Mouse (Mus musculus) heart, embryonic 11.5 days (tissue): Measurements from ENCODE around the gene Gm5447. TPM values are rescaled to one million over a fixed set of nuclear protein-coding genes. Genes with fewer than 3 reads are reported as not detected.

Source experiments
- ATAC-seq: fragments of 200-750 bp; cut with Nextera tagmentation; replicated peaks from 2 replicates; pipeline ENCODE4 v1.8.0; 2017; ENCODE audit warnings: moderate library complexity; ENCODE audit not compliant: insufficient number of reproducible peaks, low FRiP score, low TSS enrichment
- H3K27ac ChIP-seq: fragments of 300-500 bp; sonication (generic); 2 replicates; pipeline ENCODE4 v1.5.1; 2014; ENCODE audit warnings: mild to moderate bottlenecking, low read depth, low read length
- H3K27me3 ChIP-seq: fragments of 300-500 bp; sonication (generic); 2 replicates; pipeline ENCODE4 v1.6.1; 2014; ENCODE audit warnings: mild to moderate bottlenecking, low read length, mixed read lengths; ENCODE audit not compliant: control insufficient read depth, insufficient read depth
- H3K36me3 ChIP-seq: fragments of 300-500 bp; sonication (generic); 2 replicates; pipeline ENCODE4 v1.6.1; 2014; ENCODE audit warnings: mild to moderate bottlenecking, low read length, moderate library complexity, mixed read lengths; ENCODE audit not compliant: control insufficient read depth, insufficient read depth
- H3K4me1 ChIP-seq: fragments of 300-500 bp; sonication (generic); 2 replicates; pipeline ENCODE4 v1.6.1; 2014; ENCODE audit warnings: low read length; ENCODE audit not compliant: control insufficient read depth, insufficient read depth
- H3K4me2 ChIP-seq: fragments of 300-500 bp; sonication (generic); 2 replicates; pipeline ENCODE4 v1.6.1; 2014; ENCODE audit warnings: mild to moderate bottlenecking, moderate library complexity
- H3K4me3 ChIP-seq: fragments of 300-500 bp; sonication (generic); 2 replicates; pipeline ENCODE4 v1.5.1; 2014; ENCODE audit warnings: low read depth, low read length
- H3K9ac ChIP-seq: fragments of 300-500 bp; sonication (generic); 2 replicates; pipeline ENCODE4 v1.6.1; 2014; ENCODE audit warnings: mild to moderate bottlenecking, low read depth, low read length, moderate library complexity
- H3K9me3 ChIP-seq: fragments of 300-500 bp; sonication (generic); replicated peaks from 2 replicates; pipeline ENCODE4 v1.6.1; 2016; ENCODE audit warnings: low read length; ENCODE audit not compliant: control insufficient read depth
- WGBS: fragments of 180-500 bp; shearing (Covaris S2); extraction: QIAGEN DNeasy Blood & Tissue Kit; methylation state at CpG from one replicate; pipeline ENCODE4 v1.1.7; 2014; ENCODE audit not compliant: insufficient replicate concordance; 5-methylcytosine and 5-hydroxymethylcytosine counted together
- polyA plus RNA-seq: library from polyadenylated mRNA; unstranded; fragments of >200 nt; fragmentation: Nextera tagmentation; extraction: Ambion mirVana; gene quantifications from 2 replicates; pipeline ENCODE4 v1.2.1, GENCODE M21; 2014

The Gm5447 gene
- polyA plus RNA-seq, 1 experiment from 2014 or later: not detected

DNA sequence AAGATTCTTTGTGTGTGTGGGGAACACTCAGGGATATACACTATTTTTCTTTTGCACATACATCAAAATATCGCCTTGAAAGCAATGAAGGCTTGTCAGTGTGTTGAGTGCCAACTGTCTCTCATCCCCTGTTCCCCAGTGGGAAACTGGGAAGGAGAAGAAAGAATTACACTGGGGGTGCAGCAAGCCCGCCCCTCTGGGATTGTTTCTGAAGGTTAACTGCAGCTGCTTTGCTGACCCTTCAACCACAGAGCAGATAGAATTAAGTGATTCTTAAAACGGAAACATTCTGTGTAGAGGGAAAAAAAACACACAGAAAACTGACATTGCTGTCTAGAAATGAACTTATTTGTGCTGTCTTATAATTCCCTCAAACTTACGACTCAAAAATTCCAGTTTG lies 47.5 kb downstream of the Gm5447 start:
- ATAC-seq: no peak
- H3K27me3 ChIP-seq: no peaks in the 10 kb centered on the region
- H3K9me3 ChIP-seq: no peaks in the 10 kb centered on the region
- H3K4me3 ChIP-seq: no peak overlapping the region
- H3K36me3 ChIP-seq: no peaks in the 10 kb centered on the region
- no peak overlapping the region for H3K9ac ChIP-seq
- no peaks in the 10 kb centered on the region for H3K4me1 ChIP-seq
- WGBS: 64% methylated on average over 4 of the region's 4 CpGs
- no peak overlapping the region for H3K27ac ChIP-seq
- H3K4me2 ChIP-seq: no peak overlapping the region

DNA sequence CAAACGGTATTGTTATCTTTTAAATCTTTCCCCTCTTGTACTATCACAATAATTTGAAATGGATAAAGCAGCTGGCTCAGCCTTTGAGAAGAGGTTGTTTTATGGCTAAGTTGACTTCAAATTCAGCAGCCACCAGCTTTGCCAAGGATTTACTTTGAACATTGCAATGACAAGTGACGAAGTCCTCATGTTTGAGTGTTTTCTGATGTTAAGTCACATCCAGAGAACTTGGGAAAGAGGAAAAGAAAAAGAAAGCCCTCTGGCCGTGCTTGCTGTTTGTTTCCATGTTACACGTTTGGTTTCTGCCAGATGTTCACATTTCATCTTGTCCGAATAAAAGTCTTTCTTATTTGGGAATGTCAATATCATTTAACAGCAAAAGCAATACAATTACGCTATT lies 47.9 kb downstream of the Gm5447 start:
- H3K9ac ChIP-seq: no peak overlapping the region
- H3K36me3 ChIP-seq: no peaks in the 10 kb centered on the region
- no peaks in the 10 kb centered on the region for H3K4me1 ChIP-seq
- WGBS: 66% methylated on average over 6 of the region's 6 CpGs
- H3K4me2 ChIP-seq: no peak overlapping the region
- H3K27ac ChIP-seq: no peak overlapping the region
- no peak overlapping the region for H3K4me3 ChIP-seq
- no peaks in the 10 kb centered on the region for H3K9me3 ChIP-seq
- no peaks in the 10 kb centered on the region for H3K27me3 ChIP-seq
- ATAC-seq: no peak

- ATAC-seq: no peak
- no peak overlapping the region for H3K9ac ChIP-seq
- no peaks in the 10 kb centered on the region for H3K36me3 ChIP-seq
- H3K27ac ChIP-seq: no peak overlapping the region
- 67% methylated on average over 3 of the region's 3 CpGs for WGBS
- H3K4me3 ChIP-seq: no peak overlapping the region
- no peaks in the 10 kb centered on the region for H3K27me3 ChIP-seq
- no peaks in the 10 kb centered on the region for H3K9me3 ChIP-seq
- no peak overlapping the region for H3K4me2 ChIP-seq
- no peaks in the 10 kb centered on the region for H3K4me1 ChIP-seq
Observed at GRCm38 (mm10) chr13:31023664-31024063, 49.7 kb downstream of the Gm5447 start.

Other genes with a start within 250 kb of the Gm5447 start
- 0.03 TPM in 1 of 2 replicates, not detected in the other for gene Irf4, start 225.0 kb upstream of the Gm5447 start, polyA plus RNA-seq
- gene Hus1b, start 26.4 kb upstream of the Gm5447 start, polyA plus RNA-seq: not detected in 2 replicates
- 25.8 and 27.0 TPM in 2 replicates for gene Exoc2, start 111 bp upstream of the Gm5447 start, polyA plus RNA-seq